Mouse (Mus musculus): ENCODE data around the gene Fnbp1.

DNA sequence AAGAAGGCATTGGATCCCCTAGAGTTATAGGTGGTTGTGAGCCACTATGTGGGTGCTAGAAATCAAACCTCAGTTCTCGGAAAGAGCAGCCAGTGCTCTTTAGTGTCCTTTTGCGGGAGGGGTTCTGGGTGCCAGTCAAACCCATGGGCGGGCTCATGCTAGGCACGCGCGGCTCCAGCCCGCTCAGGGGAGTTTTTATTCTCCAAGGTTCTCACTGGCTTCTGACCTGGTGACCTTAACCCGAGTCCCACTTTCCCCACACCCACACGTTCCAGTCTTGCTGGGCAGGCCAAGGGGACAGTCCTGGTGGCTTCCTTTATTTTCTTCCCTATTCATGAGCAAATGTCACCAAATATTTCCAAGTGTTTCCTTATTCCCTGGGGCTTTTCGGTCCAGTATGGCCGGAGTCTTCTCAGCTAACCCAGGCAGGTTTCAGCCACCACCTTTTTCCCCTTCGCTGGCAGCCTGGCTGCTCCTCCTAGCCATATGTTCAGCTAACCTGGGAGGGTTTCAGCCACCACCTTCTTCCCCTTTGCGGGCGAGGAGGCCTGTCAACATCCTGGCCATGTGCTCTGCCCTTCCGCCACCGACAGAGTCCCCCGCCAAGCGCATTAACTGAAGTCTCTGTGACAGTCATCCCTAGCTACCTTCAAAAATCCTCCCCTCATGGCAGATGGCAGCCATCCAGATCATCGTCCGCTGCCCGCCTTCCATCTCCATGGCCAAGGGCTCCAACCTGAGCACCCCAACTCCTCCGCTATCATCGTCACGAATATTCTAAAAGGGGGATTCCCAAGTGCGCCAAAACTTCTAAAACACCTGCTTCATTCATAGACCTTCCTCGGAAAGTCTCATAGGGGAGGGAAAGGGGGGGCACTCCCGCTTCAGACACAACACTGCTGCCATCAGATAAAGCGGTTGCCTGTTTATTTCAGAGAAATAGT is 80.7 kb downstream of the Fnbp1 start:
- no peak for TF ChIP-seq GATA1 (IDR thresholded peaks at IDR 0.05; ENCODE audit: low read length)
- TF ChIP-seq TAL1 (IDR thresholded peaks at IDR 0.05; ENCODE audit: low read length) = no peak

All from erythroblast, embryonic 14.5 days (primary cell).